Mouse (Mus musculus) liver, embryonic 16.5 days (tissue): Measurements from ENCODE around the gene Ntng1. TPM values are rescaled to one million over a fixed set of nuclear protein-coding genes. Genes with fewer than 3 reads are reported as not detected.

Source experiments
- ATAC-seq: fragments of 200-750 bp; cut with Nextera tagmentation; 2 replicates; pipeline ENCODE4 v1.8.0; 2017; ENCODE audit warnings: low read depth, mild to moderate bottlenecking, moderate number of reproducible peaks, moderate library complexity
- H3K27ac ChIP-seq: fragments of 300-500 bp; sonication (generic); 2 replicates; pipeline ENCODE4 v1.5.1; 2014; ENCODE audit warnings: mild to moderate bottlenecking, low read length
- H3K27me3 ChIP-seq: fragments of 300-500 bp; sonication (generic); 2 replicates; pipeline ENCODE4 v1.6.1; 2014; ENCODE audit warnings: low read depth, low read length, mixed read lengths; ENCODE audit not compliant: control insufficient read depth, insufficient read depth
- H3K36me3 ChIP-seq: fragments of 300-500 bp; sonication (generic); 2 replicates; pipeline ENCODE4 v1.6.1; 2014; ENCODE audit warnings: mild to moderate bottlenecking; ENCODE audit not compliant: control insufficient read depth, insufficient read depth
- H3K4me1 ChIP-seq: fragments of 300-500 bp; sonication (generic); 2 replicates; pipeline ENCODE4 v1.6.1; 2014; ENCODE audit warnings: low read depth, low read length, mixed read lengths; ENCODE audit not compliant: control insufficient read depth
- H3K4me2 ChIP-seq: fragments of 300-500 bp; sonication (generic); 2 replicates; pipeline ENCODE4 v1.6.1; 2014; ENCODE audit warnings: low read depth, low read length, mixed read lengths
- H3K4me3 ChIP-seq: fragments of 300-500 bp; sonication (generic); 2 replicates; pipeline ENCODE4 v1.5.1; 2014; ENCODE audit warnings: low read depth, mild to moderate bottlenecking, low read length
- H3K9ac ChIP-seq: fragments of 300-500 bp; sonication (generic); 2 replicates; pipeline ENCODE4 v1.6.1; 2014; ENCODE audit warnings: low read depth, low read length
- H3K9me3 ChIP-seq: fragments of 300-500 bp; sonication (generic); replicated peaks from 2 replicates; pipeline ENCODE4 v1.6.1; 2016; ENCODE audit warnings: low read length; ENCODE audit not compliant: control insufficient read depth
- WGBS: fragments of 180-500 bp; shearing (Covaris S2); extraction: QIAGEN DNeasy Blood & Tissue Kit; methylation state at CpG from one replicate; pipeline ENCODE4 v1.1.7; 2014; ENCODE audit not compliant: insufficient replicate concordance; 5-methylcytosine and 5-hydroxymethylcytosine counted together
- polyA plus RNA-seq: library from polyadenylated mRNA; unstranded; fragments of >200 nt; fragmentation: Nextera tagmentation; extraction: Ambion mirVana; gene quantifications from 2 replicates; pipeline ENCODE4 v1.2.1, GENCODE M21; 2015

The Ntng1 gene
- polyA plus RNA-seq, 1 experiment from 2014 or later: 0.04 TPM

DNA sequence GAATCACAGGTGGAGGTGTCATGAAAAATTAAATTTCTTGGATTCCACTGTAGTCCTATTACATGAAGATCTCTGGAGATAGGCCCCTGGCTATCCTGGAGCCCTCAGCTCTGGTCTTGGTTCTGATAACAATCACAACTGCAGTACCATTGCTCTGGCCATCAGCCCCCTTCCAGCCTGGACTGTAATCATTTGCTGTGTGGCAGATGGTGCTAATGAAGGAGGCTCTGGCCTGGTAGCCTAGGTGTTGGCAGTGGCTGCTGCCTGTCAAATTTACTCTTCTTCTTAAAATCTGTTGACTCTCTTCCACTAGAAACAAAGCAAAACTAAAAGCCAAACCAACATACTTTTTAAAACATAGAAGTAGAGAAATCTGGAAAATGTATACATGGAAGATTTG lies 173.6 kb downstream of the Ntng1 start:
- Histone ChIP-seq H3K36me3 (no peaks in the 10 kb centered on the region), H3K27me3 (no peaks in the 10 kb centered on the region)
- no peak for ATAC-seq

DNA sequence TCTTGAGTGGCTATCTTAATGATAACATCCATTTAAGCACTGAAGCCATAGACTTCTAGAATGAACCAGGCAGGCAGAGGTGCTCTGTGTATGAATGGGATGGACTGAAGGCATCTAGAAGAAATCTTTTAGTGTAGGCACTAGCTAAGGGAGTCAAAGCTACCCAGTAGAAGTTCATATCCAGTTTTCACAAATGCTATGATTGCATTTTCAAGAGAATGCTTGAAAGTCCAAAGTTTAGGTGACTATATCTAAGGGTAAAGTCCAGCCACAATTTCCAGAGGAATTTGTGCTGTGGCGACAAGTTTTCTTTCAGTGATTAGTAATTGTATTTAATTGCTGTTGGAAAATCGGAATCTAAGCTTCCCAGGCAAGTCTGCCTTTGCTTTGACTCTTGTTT lies 181.2 kb downstream of the Ntng1 start:
- H3K27ac ChIP-seq: no peak overlapping the region
- ATAC-seq: no peak
- no peak overlapping the region for H3K9ac ChIP-seq
- WGBS: 57% methylated on average over 2 of the region's 2 CpGs
- no peaks in the 10 kb centered on the region for H3K36me3 ChIP-seq
- H3K4me1 ChIP-seq: no peaks in the 10 kb centered on the region
- no peaks in the 10 kb centered on the region for H3K27me3 ChIP-seq
- no peak overlapping the region for H3K4me2 ChIP-seq
- no peaks in the 10 kb centered on the region for H3K9me3 ChIP-seq
- H3K4me3 ChIP-seq: no peak overlapping the region

More for the DNA sequence above, 173.6 kb downstream of the Ntng1 start:
- Histone ChIP-seq H3K4me2 (no peak overlapping the region), H3K27ac (no peak overlapping the region), H3K4me3 (no peak overlapping the region), H3K9ac (no peak overlapping the region), H3K9me3 (no peaks in the 10 kb centered on the region), H3K4me1 (no peaks in the 10 kb centered on the region)

DNA sequence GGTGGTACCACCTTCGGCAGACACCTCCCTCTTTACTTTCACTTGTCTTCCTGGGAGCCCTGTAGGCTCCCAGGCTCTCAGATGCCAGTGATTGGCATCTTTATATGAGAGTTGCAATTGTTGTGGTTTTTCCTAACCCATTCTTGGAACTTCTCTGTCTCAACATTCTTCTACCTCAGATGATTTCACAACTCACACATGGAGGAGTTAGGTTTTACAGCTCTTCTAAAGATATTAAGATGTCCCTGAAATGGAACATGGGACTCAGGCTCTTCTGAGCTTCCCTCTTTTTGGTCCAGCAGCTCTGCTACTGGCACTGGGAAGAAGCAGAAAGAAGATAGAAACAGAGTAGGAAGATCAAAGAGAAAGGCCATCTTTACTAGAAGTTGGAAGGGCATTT lies 200.9 kb downstream of the Ntng1 start:
- Histone ChIP-seq H3K9me3 (no peaks in the 10 kb centered on the region), H3K27ac (no peak overlapping the region), H3K4me3 (no peak overlapping the region), H3K4me2 (no peak overlapping the region), H3K4me1 (no peaks in the 10 kb centered on the region), H3K36me3 (no peaks in the 10 kb centered on the region), H3K27me3 (no peaks in the 10 kb centered on the region), H3K9ac (no peak overlapping the region)
- ATAC-seq: no peak
- 52% methylated on average over 1 of the region's 1 CpGs for WGBS

DNA sequence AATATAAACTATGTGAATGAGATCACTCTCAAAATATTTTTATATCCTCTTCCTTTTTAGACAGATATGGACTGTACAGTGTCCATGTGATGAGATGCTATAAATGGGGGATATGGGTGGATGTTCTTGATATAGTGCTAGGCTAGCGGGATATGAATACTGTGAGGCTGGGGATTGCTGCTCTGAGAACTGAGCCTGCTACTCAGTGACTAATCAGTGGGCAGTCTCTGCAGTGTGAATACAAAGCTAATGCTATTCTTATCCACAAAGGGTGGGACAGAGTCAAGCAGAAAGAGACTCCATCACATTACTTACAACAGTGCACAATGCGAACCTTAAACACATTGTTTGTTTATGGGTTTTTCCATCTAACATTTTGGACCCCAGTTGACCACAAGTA lies 206.2 kb downstream of the Ntng1 start:
- Histone ChIP-seq H3K36me3 (no peaks in the 10 kb centered on the region), H3K9me3 (no peaks in the 10 kb centered on the region; the same call in 1 of the 2 replicates), H3K4me2 (no peak overlapping the region), H3K9ac (no peak overlapping the region), H3K4me3 (no peak overlapping the region), H3K4me1 (no peaks in the 10 kb centered on the region), H3K27me3 (no peaks in the 10 kb centered on the region), H3K27ac (no peak overlapping the region)
- 75% methylated on average over 2 of the region's 2 CpGs for WGBS
- ATAC-seq: no peak

GRCm38 (mm10) chr3:109936275-109936674 lies 207.5 kb downstream of the Ntng1 start:
- no peak for ATAC-seq
- no peaks in the 10 kb centered on the region; the same call in 1 of the 2 replicates for H3K9me3 ChIP-seq
- no peaks in the 10 kb centered on the region for H3K27me3 ChIP-seq
- H3K4me2 ChIP-seq: no peak overlapping the region
- no peak overlapping the region for H3K9ac ChIP-seq
- WGBS: 65% methylated on average over 3 of the region's 3 CpGs
- H3K27ac ChIP-seq: no peak overlapping the region
- H3K4me1 ChIP-seq: no peaks in the 10 kb centered on the region
- H3K36me3 ChIP-seq: no peaks in the 10 kb centered on the region
- no peak overlapping the region for H3K4me3 ChIP-seq

DNA sequence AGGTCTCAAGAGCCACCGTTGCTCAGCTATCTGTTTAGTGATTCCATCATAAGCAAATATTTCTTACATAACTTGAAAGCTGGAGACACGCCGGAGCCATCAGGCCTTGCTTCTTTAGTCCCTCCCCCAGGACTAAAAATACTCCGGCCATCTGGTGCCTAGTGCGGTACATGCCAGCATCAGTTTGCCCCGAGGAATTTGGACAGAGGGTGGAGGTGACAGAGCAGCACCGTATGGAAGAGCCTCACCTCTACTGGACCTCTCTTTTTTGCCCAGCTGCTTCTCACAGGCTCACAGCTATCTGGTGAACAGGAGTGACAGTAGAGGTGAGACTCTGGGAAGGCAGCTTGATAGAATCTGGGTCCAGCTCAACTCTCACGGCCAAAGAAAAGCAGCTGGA lies 211.6 kb downstream of the Ntng1 start:
- Histone ChIP-seq H3K9ac (no peak overlapping the region), H3K27ac (no peak overlapping the region), H3K4me3 (no peak overlapping the region), H3K36me3 (no peaks in the 10 kb centered on the region), H3K4me1 (no peaks in the 10 kb centered on the region), H3K9me3 (no peaks in the 10 kb centered on the region; the same call in 1 of the 2 replicates), H3K4me2 (no peak overlapping the region), H3K27me3 (no peaks in the 10 kb centered on the region)
- no peak for ATAC-seq
- WGBS: 62% methylated on average over 8 of the region's 8 CpGs

DNA sequence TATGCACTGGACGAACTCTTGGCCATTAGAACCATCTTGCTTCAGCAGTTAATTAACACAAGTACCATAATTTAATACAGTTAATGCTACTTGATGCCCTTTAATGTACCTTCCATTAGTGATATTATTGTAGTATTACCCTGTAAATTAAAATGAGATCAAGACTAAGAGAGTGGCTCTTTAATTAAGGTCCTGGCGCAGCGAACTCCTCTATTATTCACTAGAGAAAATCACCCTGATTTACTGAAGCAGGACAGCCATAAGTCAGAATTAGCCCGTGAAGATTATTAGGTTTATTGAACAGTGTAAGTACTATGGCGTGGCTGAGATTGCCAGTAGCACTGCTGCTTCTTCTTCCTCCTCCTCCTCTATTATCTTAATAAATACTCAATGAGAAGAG lies 212.8 kb downstream of the Ntng1 start:
- Histone ChIP-seq H3K4me3 (no peak overlapping the region), H3K4me2 (no peak overlapping the region), H3K27me3 (no peaks in the 10 kb centered on the region), H3K9me3 (no peaks in the 10 kb centered on the region; the same call in 1 of the 2 replicates), H3K4me1 (no peaks in the 10 kb centered on the region), H3K27ac (no peak overlapping the region), H3K36me3 (no peaks in the 10 kb centered on the region), H3K9ac (no peak overlapping the region)
- 60% methylated on average over 5 of the region's 5 CpGs for WGBS
- no peak for ATAC-seq

- Histone ChIP-seq H3K4me1 (no peaks in the 10 kb centered on the region), H3K4me3 (no peak overlapping the region), H3K9me3 (no peaks in the 10 kb centered on the region), H3K9ac (no peak overlapping the region), H3K27me3 (no peaks in the 10 kb centered on the region), H3K27ac (no peak overlapping the region), H3K4me2 (no peak overlapping the region), H3K36me3 (no peaks in the 10 kb centered on the region)
- 39% methylated on average over 4 of the region's 4 CpGs for WGBS
- no peak for ATAC-seq
Observed at GRCm38 (mm10) chr3:109923788-109924187, 220.0 kb downstream of the Ntng1 start.

GRCm38 (mm10) chr3:109918996-109919395 lies 224.8 kb downstream of the Ntng1 start:
- Histone ChIP-seq H3K4me2 (no peak overlapping the region), H3K27me3 (no peaks in the 10 kb centered on the region)

More at GRCm38 (mm10) chr3:109918996-109919395, 224.8 kb downstream of the Ntng1 start:
- no peak overlapping the region for H3K27ac ChIP-seq
- no peak overlapping the region for H3K9ac ChIP-seq
- H3K9me3 ChIP-seq: no peaks in the 10 kb centered on the region
- H3K4me1 ChIP-seq: no peaks in the 10 kb centered on the region
- H3K4me3 ChIP-seq: no peak overlapping the region
- no peak for ATAC-seq
- WGBS: 64% methylated on average over 3 of the region's 3 CpGs
- H3K36me3 ChIP-seq: no peaks in the 10 kb centered on the region
